In the genomic region with DNA sequence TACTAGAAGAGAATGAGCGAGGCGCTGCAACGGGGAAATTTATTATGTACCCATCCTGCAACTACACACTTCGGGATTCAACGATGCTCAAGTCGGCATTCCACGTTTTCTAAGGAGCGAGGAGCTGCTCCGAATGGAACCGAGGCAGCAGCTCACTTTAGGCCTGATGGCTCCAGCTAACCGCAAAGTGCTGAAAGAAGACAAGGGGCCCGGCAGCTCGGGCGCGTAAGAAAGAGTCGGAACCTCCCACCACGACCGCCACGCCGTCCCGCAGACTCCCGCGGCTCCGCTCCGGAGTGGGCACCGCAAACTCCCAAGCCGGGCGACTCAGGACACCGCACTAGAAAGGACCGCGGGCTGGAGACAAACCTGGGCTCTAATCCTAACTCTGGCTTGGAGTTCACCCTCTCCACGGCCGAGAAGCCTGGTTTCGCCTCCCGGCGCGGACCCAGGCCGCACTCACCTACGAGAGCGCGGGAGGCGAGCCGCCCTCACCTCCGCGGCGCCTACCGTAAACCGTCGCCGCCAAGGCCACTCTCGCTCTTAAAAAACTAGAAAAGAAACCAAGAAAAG, we compare ENCODE assay signal across 8 mouse cellular contexts. TPM values are rescaled to one million over a fixed set of nuclear protein-coding genes. Genes with fewer than 3 reads are reported as not detected.
DNase-seq lines count a peak whose midpoint lies in the region; ATAC-seq lines count a peak whose summit lies in the region.

No protein-coding gene starts in this region.

- H3K27ac ChIP-seq in neural tube, embryonic 11.5 days (ENCODE audit: low read depth, low read length), result peak overlapping the region; percentile 36
- peak overlapping the region; percentile 93 for H3K27ac ChIP-seq in forebrain, embryonic 10.5 days
- peak overlapping the region; percentile 87 for H3K27ac ChIP-seq in intestine, embryonic 14.5 days (ENCODE audit: low read depth)
- H3K27ac ChIP-seq in lung, embryonic 16.5 days (ENCODE audit: low read length), result peak overlapping the region; percentile 86
- H3K27ac ChIP-seq in stomach, embryonic 16.5 days (ENCODE audit: low read length), result peak overlapping the region; percentile 93

- peak; percentile 23 for ATAC-seq in neural tube, embryonic 11.5 days (ENCODE audit: insufficient read depth, low FRiP score, low TSS enrichment)
- ATAC-seq in intestine, embryonic 14.5 days (replicated peaks; ENCODE audit: low FRiP score, low TSS enrichment, low read depth), result peak; percentile 28; the same call in 1 of the 2 replicates
- peak; percentile 9; the same call in 1 of the 2 replicates for ATAC-seq in lung, embryonic 16.5 days (ENCODE audit: low read depth)
- ATAC-seq in stomach, embryonic 16.5 days (ENCODE audit: insufficient read depth, low FRiP score), result peak; percentile 3; the same call in 1 of the 2 replicates

- no peaks in the 10 kb centered on the region for H3K27me3 ChIP-seq in neural tube, embryonic 11.5 days (ENCODE audit: control insufficient read depth, insufficient read depth, low read length)
- H3K27me3 ChIP-seq in forebrain, embryonic 10.5 days (ENCODE audit: poor library complexity, severe bottlenecking), result no peaks in the 10 kb centered on the region
- H3K27me3 ChIP-seq in intestine, embryonic 14.5 days (replicated peaks; ENCODE audit: control insufficient read depth, insufficient read depth, low read length), result no peaks in the 10 kb centered on the region
- no peaks in the 10 kb centered on the region for H3K27me3 ChIP-seq in lung, embryonic 16.5 days (ENCODE audit: control insufficient read depth, insufficient read depth, low read depth, low read length)
- no peaks in the 10 kb centered on the region for H3K27me3 ChIP-seq in stomach, embryonic 16.5 days (ENCODE audit: control insufficient read depth, insufficient read depth, low read length)

- under 1% methylated on average over 51 of the region's 51 CpGs for whole genome bisulfite sequencing in neural tube, embryonic 11.5 days
- under 1% methylated on average over 51 of the region's 51 CpGs for WGBS in forebrain, embryonic 10.5 days
- under 1% methylated on average over 51 of the region's 51 CpGs for WGBS in intestine, embryonic 14.5 days
- WGBS in lung, embryonic 16.5 days, result under 1% methylated on average over 51 of the region's 51 CpGs
- WGBS in stomach, embryonic 16.5 days, result under 1% methylated on average over 51 of the region's 51 CpGs

- H3K4me1 ChIP-seq in neural tube, embryonic 11.5 days (ENCODE audit: control insufficient read depth, insufficient read depth, low read length), result peaks cover 7% of the 10 kb centered on the region; the same call in 1 of the 2 replicates
- H3K4me1 ChIP-seq in forebrain, embryonic 10.5 days, result peaks cover 31% of the 10 kb centered on the region
- H3K4me1 ChIP-seq in intestine, embryonic 14.5 days (replicated peaks; ENCODE audit: control insufficient read depth, insufficient read depth, low read length), result peaks cover 19% of the 10 kb centered on the region
- H3K4me1 ChIP-seq in lung, embryonic 16.5 days (replicated peaks; ENCODE audit: control insufficient read depth, insufficient read depth, low read length), result peaks cover 16% of the 10 kb centered on the region
- H3K4me1 ChIP-seq in stomach, embryonic 16.5 days (ENCODE audit: control insufficient read depth, insufficient read depth, low read length), result peaks cover 12% of the 10 kb centered on the region

- H3K4me2 ChIP-seq in neural tube, embryonic 11.5 days (ENCODE audit: low read depth), result peak overlapping the region; percentile 56
- H3K4me2 ChIP-seq in intestine, embryonic 14.5 days (ENCODE audit: low read length), result peak overlapping the region; percentile 74
- H3K4me2 ChIP-seq in lung, embryonic 16.5 days (ENCODE audit: low read depth, low read length), result peak overlapping the region; percentile 64
- H3K4me2 ChIP-seq in stomach, embryonic 16.5 days (ENCODE audit: low read depth, low read length), result peak overlapping the region; percentile 97

- no peaks in the 10 kb centered on the region for H3K36me3 ChIP-seq in neural tube, embryonic 11.5 days (ENCODE audit: control insufficient read depth, insufficient read depth, low read length)
- H3K36me3 ChIP-seq in forebrain, embryonic 10.5 days (replicated peaks), result no peaks in the 10 kb centered on the region
- no peaks in the 10 kb centered on the region for H3K36me3 ChIP-seq in intestine, embryonic 14.5 days (ENCODE audit: control insufficient read depth, insufficient read depth, low read length)
- H3K36me3 ChIP-seq in lung, embryonic 16.5 days (ENCODE audit: control insufficient read depth, insufficient read depth, low read length), result no peaks in the 10 kb centered on the region
- no peaks in the 10 kb centered on the region for H3K36me3 ChIP-seq in stomach, embryonic 16.5 days (ENCODE audit: control insufficient read depth, insufficient read depth, low read length)

- peak overlapping the region; percentile 66 for H3K4me3 ChIP-seq in neural tube, embryonic 11.5 days (ENCODE audit: low read depth, low read length)
- H3K4me3 ChIP-seq in forebrain, embryonic 10.5 days, result peak overlapping the region; percentile 69
- H3K4me3 ChIP-seq in intestine, embryonic 14.5 days (ENCODE audit: low read depth, low read length), result peak overlapping the region; percentile 66
- peak overlapping the region; percentile 100 for H3K4me3 ChIP-seq in lung, embryonic 16.5 days (ENCODE audit: low read length)
- H3K4me3 ChIP-seq in stomach, embryonic 16.5 days (replicated peaks; ENCODE audit: low read length), result peak overlapping the region; percentile 69

- peak overlapping the region; percentile 81 for H3K9ac ChIP-seq in neural tube, embryonic 11.5 days (ENCODE audit: low read length)
- peak overlapping the region; percentile 76 for H3K9ac ChIP-seq in intestine, embryonic 14.5 days (ENCODE audit: low read length)
- peak overlapping the region; percentile 89 for H3K9ac ChIP-seq in lung, embryonic 16.5 days (ENCODE audit: low read length)
- peak overlapping the region; percentile 83 for H3K9ac ChIP-seq in stomach, embryonic 16.5 days (ENCODE audit: low read length)

- no peak for DNase-seq in neural tube, embryonic 11.5 days (ENCODE audit: low spot score)
- no peak for DNase-seq in neural tube, embryonic 10.5 days (ENCODE audit: extremely low spot score, low spot score)
- peak; percentile 19 to 21 for DNase-seq in adrenal gland, postnatal 36 days
- DNase-seq in forebrain, embryonic 10.5 days (ENCODE audit: extremely low spot score, low spot score), result no peak
- peak; percentile 83 for DNase-seq in intestine, embryonic 14.5 days (ENCODE audit: low spot score)
- DNase-seq in layer of hippocampus, adult 9-11 months, result no peak

- no peaks in the 10 kb centered on the region for H3K9me3 ChIP-seq in neural tube, embryonic 11.5 days (ENCODE audit: control insufficient read depth, low read length)
- H3K9me3 ChIP-seq in forebrain, embryonic 10.5 days, result no peaks in the 10 kb centered on the region
- no peaks in the 10 kb centered on the region for H3K9me3 ChIP-seq in intestine, embryonic 14.5 days (ENCODE audit: control insufficient read depth, low read length)
- H3K9me3 ChIP-seq in lung, embryonic 16.5 days (ENCODE audit: control insufficient read depth, low read length), result no peaks in the 10 kb centered on the region
- H3K9me3 ChIP-seq in stomach, embryonic 16.5 days (replicated peaks; ENCODE audit: control insufficient read depth, low read length), result no peaks in the 10 kb centered on the region

RNA-seq across cellular contexts. Expression of gene Rspry1, which starts 0.6 kb away (rescaled TPM):
- 46.3 and 49.8 TPM in 2 replicates for polyA plus RNA-seq in neural tube, embryonic 11.5 days (2014; fragmentation: Nextera tagmentation; extraction: Ambion mirVana)
- 10 to 100 TPM; 22.3 to 22.5 TPM for total RNA-seq in adrenal gland, postnatal 36 days (2021)
- polyA plus RNA-seq in forebrain, embryonic 10.5 days (2016; fragmentation: Nextera tagmentation; extraction: Ambion mirVana), result 48.3 and 48.9 TPM in 2 replicates
- polyA plus RNA-seq in intestine, embryonic 14.5 days (2014; fragmentation: Nextera tagmentation; extraction: Ambion mirVana), result 27.9 and 33.0 TPM in 2 replicates
- polyA plus RNA-seq in lung, embryonic 16.5 days (2015; fragmentation: Nextera tagmentation; extraction: Ambion mirVana), result 32.7 and 35.5 TPM in 2 replicates
- polyA plus RNA-seq in stomach, embryonic 16.5 days (2015; fragmentation: Nextera tagmentation; extraction: Ambion mirVana), result 33.3 and 34.0 TPM in 2 replicates

RNA-seq across cellular contexts. Expression of gene Fam192a, which starts 0.7 kb away (rescaled TPM):
- 95.9 and 101 TPM in 2 replicates for polyA plus RNA-seq in neural tube, embryonic 11.5 days (2014; fragmentation: Nextera tagmentation; extraction: Ambion mirVana)
- total RNA-seq in adrenal gland, postnatal 36 days (2021), result 10 to 100 TPM; 32.0 to 33.2 TPM
- 90.1 and 90.5 TPM in 2 replicates for polyA plus RNA-seq in forebrain, embryonic 10.5 days (2016; fragmentation: Nextera tagmentation; extraction: Ambion mirVana)
- 55.6 and 64.2 TPM in 2 replicates for polyA plus RNA-seq in intestine, embryonic 14.5 days (2014; fragmentation: Nextera tagmentation; extraction: Ambion mirVana)
- polyA plus RNA-seq in lung, embryonic 16.5 days (2015; fragmentation: Nextera tagmentation; extraction: Ambion mirVana), result 50.8 and 52.9 TPM in 2 replicates
- 58.4 and 58.6 TPM in 2 replicates for polyA plus RNA-seq in stomach, embryonic 16.5 days (2015; fragmentation: Nextera tagmentation; extraction: Ambion mirVana)

Comparison
In these comparisons a context has a peak if more than half of its experiments do, and no peak if none do; other contexts are left out.
1. DNase-seq: peak in adrenal gland, postnatal 36 days (2 of 2) and intestine, embryonic 14.5 days (single experiment); none in neural tube, embryonic 11.5 days (single experiment), neural tube, embryonic 10.5 days (single experiment), forebrain, embryonic 10.5 days (single experiment) and layer of hippocampus, adult 9-11 months (single experiment).
2. H3K27ac ChIP-seq: peak in every context shown above with its lines; median percentile 93 in forebrain, embryonic 10.5 days; 93 in stomach, embryonic 16.5 days; 87 in intestine, embryonic 14.5 days; 86 in lung, embryonic 16.5 days; 36 in neural tube, embryonic 11.5 days.
3. Peak in every context shown above with its lines, with median percentiles within 50 percentile points of each other: ATAC-seq, H3K4me2 ChIP-seq, H3K4me3 ChIP-seq and H3K9ac ChIP-seq.